Mouse (Mus musculus) lung, adult 2 months (tissue): ENCODE data around the gene Srrm4.

Experiments
- CTCF ChIP-seq: fragments of 200-500 bp; IDR thresholded peaks from 2 replicates; pipeline ENCODE4 v1.5.1; 2011; ENCODE audit warnings: mild to moderate bottlenecking, low read length, control low read depth; ENCODE audit not compliant: insufficient read depth
- POLR2A ChIP-seq: fragments of 200-500 bp; IDR thresholded peaks from 2 replicates; pipeline ENCODE4 v1.6.1; 2011; ENCODE audit warnings: low read depth, mild to moderate bottlenecking, control low read depth, low read length, borderline replicate concordance; ENCODE audit errors: extremely low read depth

DNA sequence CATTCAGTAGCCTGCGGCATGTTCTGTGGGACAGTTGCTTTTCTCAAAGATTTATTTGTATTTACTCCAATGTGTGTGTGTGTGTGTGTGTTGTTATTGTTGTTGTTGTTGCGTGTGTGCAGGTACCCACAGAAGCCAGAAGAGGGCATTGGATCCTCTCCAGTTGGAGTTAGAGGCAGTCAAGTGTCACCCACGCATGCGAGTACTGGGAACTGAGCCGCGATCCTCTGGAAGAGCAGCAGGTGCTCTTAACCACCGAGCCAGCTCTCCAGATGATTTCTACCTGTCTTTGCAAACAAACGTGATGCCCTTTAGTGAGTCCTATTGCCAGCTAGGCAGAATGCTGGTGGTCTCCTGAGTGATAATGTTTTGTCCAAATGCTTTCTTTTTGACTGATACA lies 24.3 kb downstream of the Srrm4 start:
- TF ChIP-seq POLR2A (no peak), CTCF (no peak)
